Mouse (Mus musculus): ENCODE results near the gene March2.

- TF ChIP-seq CTCF (IDR thresholded peaks at IDR 0.05; ENCODE audit: borderline replicate concordance, extremely low read depth, insufficient read depth, insufficient read length) (peak; percentile 7; the same call in 1 of the 2 replicates), POLR2A (IDR thresholded peaks at IDR 0.05; ENCODE audit: borderline replicate concordance, extremely low read depth, insufficient read depth, insufficient read length, poor library complexity, severe bottlenecking) (no peak)
Measured at GRCm38 (mm10) chr17:33729215-33729614, 10.7 kb upstream of the March2 start.

All from brain, embryonic 14.5 days (tissue).